Mouse (Mus musculus) subcutaneous adipose tissue, adult 2 months (tissue): Measurements from ENCODE around the gene Duoxa1. TPM values are rescaled to one million over a fixed set of nuclear protein-coding genes. Genes with fewer than 3 reads are reported as not detected.

Source experiments
- polyA plus RNA-seq: library from polyadenylated mRNA; depleted of rRNA; stranded (reverse); fragments of >200 nt; gene quantifications from 2 replicates; pipeline ENCODE4 v1.2.3, GENCODE M21; 2012; ENCODE audit warnings: low replicate concordance; rRNA removed

The Duoxa1 gene
- 2.9 and 14.9 TPM in 2 replicates for polyA plus RNA-seq

GRCm38 (mm10) chr2:122313536-122313935, at the start of gene Duoxa1:
Duoxa1 (minus strand) TSS chr2:122313730.

GRCm38 (mm10) chr2:122315372-122315771, 1.8 kb upstream of the Duoxa1 start, which contains the start of gene Duox1:
Duox1 (plus strand) TSS chr2:122315672.

DNA sequence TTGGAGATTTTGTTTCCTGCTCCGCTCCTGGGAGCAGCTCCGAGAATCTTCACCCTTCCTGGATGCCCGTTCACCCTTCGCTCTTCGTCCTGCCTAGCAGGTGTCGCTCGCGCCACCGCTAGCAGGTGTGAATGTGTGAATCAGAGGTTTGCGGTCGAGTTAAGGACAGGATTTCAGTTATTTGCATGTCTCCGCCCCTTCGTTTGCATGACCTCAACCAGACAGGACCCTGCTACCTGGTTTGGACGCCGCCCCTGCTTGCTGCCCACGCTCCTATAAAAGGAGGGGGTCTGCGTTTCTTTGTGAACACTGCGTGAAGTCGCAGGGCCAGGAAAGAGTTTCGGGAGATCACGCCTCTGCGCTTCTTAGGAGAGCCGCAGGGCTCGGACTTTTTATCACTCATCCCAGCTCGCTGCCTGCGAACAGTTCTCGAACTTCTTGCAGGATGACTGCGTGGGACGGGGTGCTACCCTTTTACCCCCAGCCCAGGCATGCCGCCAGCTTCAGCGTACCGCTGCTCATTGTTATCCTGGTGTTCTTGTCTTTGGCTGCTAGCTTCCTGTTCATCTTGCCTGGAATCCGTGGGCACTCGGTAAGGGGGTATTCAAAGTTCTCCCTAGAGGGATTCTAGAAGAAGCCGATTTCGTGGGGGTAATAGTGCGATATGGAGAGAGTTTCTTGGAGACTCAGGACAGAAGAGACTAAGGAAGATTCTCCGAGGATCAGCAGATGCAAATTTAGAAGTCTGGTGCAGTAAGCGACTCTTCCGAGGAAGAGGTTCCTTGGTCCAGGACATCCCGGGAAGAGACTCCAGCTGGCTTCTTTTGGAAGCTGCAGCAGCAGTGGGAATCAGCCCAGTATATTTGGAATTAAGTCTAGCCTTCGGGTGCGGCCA, 14.7 kb downstream of the Duoxa1 start, which contains the start of gene Duoxa2:
Duoxa2 (plus strand) TSS at position 305 of the 895 bp plus-strand sequence.

DNA sequence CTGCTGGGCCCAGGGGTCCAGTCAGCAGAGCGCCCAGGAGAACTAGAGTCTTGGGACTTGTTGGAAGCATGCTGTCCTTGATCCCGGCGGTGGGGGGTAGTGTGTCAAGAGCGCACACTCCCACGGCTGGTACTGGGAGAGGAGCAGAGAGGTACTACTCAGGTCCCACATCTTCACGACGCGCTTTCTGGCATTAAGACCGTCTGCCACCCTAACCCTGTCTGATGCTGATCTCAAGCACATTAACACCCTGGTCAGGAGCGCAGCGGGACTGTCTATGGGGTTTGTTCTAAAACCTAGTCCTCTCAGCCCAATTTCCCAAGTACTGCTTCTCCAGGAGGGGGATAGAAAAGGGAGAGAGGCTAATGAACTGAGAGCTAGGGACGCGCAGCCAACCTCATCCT, 15.4 kb downstream of the Duoxa1 start, which contains the start of gene Duox2:
Duox2 (minus strand) TSS at position 354 of the 404 bp plus-strand sequence.

Other genes with a start within 250 kb of the Duoxa1 start
- gene Spg11, start 195.3 kb downstream of the Duoxa1 start, polyA plus RNA-seq = 10.6 and 13.6 TPM in 2 replicates
- gene B2m, start 166.0 kb downstream of the Duoxa1 start, polyA plus RNA-seq = 1,289 and 2,871 TPM in 2 replicates
- 0.09 and 0.24 TPM in 2 replicates for gene Trim69, start 153.0 kb downstream of the Duoxa1 start, polyA plus RNA-seq
- not detected in 2 replicates for gene Patl2, start 127.5 kb downstream of the Duoxa1 start, polyA plus RNA-seq
- gene Terb2, start 127.5 kb downstream of the Duoxa1 start, polyA plus RNA-seq = not detected in 2 replicates
- 25.4 and 41.6 TPM in 2 replicates for gene Sord, start 79.0 kb downstream of the Duoxa1 start, polyA plus RNA-seq
- 0.27 and 0.81 TPM in 2 replicates for gene Duox2, start 15.3 kb downstream of the Duoxa1 start, polyA plus RNA-seq
- gene Duoxa2, start 14.8 kb downstream of the Duoxa1 start, polyA plus RNA-seq = 0.09 and 0.54 TPM in 2 replicates
- 0.58 and 2.0 TPM in 2 replicates for gene Duox1, start 1.9 kb upstream of the Duoxa1 start, polyA plus RNA-seq
- gene Shf, start 55.4 kb upstream of the Duoxa1 start, polyA plus RNA-seq = 13.9 and 15.1 TPM in 2 replicates
- 8.5 and 40.7 TPM in 2 replicates for gene Slc28a2, start 112.7 kb upstream of the Duoxa1 start, polyA plus RNA-seq
- gene Gm14085, start 171.2 kb upstream of the Duoxa1 start, polyA plus RNA-seq = 0.07 and 0.60 TPM in 2 replicates